Mouse (Mus musculus) adipocyte (in vitro differentiated cells): ENCODE results near the gene Myod1.
A peak's percentile ranks its signal among the peaks of the same experiment; 100 is the strongest.

ENCODE experiments used
- DNase-seq: peaks from one replicate; pipeline ENCODE4 v3.0.0-alpha.2; 2016; ENCODE audit warnings: low spot score

The Myod1 gene

DNA sequence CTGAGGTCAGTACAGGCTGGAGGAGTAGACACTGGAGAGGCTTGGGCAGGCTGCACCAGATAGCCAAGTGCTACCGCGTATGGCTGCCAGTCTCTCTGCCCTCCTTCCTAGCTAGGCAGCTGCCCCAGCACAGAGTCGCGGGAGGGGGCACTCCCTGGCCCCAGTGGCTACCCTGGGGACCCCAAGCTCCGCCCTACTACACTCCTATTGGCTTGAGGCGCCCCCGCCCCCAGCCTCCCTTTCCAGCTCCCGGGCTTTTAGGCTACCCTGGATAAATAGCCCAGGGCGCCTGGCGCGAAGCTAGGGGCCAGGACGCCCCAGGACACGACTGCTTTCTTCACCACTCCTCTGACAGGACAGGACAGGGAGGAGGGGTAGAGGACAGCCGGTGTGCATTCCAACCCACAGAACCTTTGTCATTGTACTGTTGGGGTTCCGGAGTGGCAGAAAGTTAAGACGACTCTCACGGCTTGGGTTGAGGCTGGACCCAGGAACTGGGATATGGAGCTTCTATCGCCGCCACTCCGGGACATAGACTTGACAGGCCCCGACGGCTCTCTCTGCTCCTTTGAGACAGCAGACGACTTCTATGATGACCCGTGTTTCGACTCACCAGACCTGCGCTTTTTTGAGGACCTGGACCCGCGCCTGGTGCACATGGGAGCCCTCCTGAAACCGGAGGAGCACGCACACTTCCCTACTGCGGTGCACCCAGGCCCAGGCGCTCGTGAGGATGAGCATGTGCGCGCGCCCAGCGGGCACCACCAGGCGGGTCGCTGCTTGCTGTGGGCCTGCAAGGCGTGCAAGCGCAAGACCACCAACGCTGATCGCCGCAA is at the start of gene Myod1:
Gene Myod1 (plus strand): TSS at position 303 of the 836 bp plus-strand sequence.
- DNase-seq: no peak

DNA sequence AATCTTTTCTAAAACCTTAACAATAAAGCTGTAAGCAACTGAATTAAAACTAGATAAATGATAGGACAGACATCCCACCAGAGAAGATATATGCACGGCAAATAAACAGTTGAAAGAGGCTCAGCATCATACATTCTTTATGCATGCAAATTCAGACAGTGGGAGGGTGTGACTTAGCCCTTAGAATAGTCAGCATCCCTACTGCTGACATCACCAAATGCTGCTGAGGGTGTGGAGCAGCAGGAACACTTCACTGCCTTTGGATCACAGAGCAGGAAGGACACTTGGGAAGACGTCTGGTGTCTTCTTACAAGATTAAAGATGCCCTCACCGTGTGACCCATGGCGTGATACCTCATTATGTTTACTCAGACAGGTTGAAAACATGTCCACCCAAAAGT is 48.4 kb upstream of the Myod1 start:
- no peak for DNase-seq

DNA sequence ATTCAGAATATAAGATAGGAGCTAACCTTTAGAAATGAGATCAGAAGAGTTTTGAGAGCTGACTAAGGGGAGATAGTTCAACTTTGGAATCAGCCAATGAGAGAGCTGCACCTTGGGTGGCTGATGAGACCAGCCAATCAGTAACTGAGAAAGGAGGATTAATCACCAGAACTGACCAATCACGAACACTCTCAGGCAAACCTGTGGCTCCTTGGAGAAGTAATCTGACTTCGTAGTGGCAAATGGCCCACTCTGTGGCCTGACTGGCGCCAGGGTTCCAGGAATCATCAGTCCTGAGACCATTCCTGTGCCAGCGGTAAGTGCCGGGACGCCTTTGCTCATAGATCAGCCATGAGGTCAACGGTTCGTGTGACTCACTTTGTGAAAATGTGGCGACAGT is 38.9 kb upstream of the Myod1 start:
- DNase-seq: no peak

DNA sequence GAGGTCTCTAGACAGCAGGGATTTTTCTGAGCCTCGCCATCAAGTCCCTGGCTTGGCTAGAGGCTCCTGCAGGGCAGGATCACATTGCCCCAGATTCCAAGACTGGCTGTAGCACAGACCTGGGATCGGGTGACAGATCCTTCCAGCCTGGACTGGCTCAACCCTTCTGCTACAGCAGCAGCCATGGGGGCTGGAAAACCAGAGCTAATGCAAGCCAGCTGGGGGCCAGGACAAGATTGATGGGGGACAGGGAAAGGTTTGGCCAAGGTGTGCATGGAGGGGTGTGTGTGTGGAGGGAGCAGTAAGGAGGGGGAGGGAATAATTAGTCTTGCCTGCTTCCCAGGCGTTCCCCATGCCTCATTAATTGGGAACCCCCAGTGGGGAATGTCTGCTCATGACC is 36.5 kb upstream of the Myod1 start:
- no peak for DNase-seq

DNA sequence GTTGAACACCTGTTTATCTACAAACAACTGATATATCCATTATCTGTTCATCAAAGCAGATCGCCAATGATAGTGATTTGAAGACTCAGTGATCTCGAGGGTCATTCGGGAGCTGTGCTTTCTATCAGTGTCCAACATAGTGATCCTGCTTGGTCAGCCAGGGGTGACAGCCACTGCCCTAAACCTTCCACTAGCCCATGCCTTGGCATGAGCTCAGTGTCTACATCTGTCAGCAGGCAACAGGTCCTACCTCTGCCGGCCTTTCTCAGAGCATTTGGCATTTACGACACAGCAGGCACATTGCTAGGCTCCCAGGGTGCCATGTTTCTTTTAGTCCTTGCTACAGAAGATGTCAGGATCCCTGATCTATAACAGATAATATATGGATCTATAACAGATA is 36.0 kb upstream of the Myod1 start:
- DNase-seq: no peak

DNA sequence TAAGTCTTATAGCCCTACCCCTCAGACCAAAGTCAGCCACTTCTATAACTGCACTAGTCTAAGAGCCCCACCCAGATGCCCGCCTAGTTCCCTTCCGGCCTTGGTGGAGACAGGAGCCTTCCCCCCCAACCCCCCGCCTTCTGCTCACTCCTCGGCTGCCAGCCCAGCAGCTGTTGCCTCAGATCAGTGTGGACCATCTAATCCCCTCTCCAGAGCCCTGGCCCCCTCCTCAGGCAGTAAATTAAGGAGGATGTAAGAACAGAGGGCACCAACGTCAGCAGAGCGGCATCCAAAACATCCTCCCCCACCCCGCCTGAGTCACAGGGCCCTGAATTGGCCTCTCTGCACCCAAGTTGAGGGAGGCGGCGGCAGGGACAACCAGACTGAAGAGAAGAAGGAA is 34.8 kb upstream of the Myod1 start:
- no peak for DNase-seq

DNA sequence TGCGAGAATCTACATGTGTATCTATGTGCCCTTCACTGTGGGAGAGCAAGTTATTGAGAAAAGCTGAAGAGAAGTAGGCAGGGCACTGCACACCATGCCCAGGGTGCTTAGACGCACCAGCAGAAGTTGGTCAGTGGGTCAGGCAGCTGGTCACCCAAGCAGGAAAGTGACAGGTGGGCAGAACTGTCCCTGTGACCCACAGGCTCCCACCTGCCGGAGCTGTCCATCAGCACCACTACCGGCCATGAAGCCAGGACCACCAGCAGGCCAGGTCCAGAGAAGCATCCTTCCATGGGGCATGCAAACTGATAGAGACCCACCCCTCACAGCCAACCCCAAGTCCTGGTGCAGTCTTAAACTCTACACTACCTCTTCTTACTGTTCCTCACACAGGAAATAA is 28.6 kb upstream of the Myod1 start:
- no peak for DNase-seq

DNA sequence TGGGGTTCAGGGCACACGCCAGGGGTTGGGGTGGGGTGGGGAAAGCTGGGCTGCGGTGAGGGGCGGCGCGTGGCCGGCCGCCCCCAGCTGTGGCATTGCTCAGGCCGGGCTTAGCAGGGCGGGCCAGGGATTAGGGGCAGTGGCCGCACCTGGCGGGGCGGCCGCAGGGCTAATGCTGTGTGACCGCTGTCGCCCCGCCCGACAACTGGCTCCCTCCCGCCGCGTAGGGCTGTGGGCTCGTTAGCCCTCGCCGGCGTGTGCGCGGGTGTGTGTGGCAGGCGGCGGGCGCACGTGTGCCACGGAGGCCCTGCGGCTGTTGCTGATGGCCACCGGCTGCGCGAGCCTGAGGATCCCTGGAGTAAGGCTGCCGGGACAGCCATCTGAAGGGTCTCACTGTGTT is 27.5 kb upstream of the Myod1 start:
- DNase-seq: no peak

DNA sequence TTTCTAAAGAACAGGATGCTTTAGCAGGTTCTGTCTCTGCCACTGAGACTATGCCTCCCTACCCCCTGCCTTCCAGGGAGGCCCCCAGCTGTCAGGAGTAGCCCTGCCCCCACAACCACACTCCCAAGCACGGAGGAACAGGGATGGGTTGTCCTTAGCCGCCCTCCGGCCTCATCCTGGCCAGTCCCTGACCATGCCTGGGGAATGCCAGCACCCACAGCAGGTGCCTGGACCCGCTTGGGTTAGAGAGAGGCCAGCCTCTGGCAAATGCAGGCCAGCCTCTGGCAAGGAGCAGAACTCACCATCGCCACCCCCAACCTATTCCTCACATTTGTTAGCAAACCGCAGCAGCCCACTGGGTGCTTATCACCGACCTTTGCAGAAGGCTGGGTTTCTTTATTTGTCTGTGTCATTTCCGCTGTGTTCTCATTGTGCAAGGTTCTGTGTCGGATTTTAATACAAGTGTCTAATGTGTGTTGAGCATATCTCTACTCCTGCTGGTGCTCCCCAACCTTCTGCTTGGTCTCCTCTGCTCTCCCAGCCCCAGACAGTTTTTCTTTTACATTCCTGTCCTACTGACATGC is 26.1 kb upstream of the Myod1 start:
- no peak for DNase-seq

DNA sequence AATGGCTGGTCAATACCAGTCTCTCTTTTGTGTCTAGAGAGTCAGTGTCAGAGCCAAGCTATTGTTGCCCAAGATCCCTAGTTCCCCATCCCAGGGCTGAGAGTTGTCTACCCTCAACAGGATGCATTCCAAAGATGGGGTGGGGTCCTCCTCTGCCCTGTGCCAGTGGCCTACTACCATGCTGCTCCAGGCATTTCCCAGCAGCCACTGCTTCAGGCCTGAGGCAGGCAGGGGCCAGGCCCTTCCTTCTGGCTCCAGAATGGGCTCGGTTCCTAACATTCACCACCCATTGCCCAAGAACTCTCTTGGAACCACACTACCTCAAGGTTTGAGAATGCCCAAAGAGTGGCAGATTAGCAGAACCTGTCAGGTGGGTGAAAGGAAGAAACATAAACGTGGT is 23.5 kb upstream of the Myod1 start:
- no peak for DNase-seq

DNA sequence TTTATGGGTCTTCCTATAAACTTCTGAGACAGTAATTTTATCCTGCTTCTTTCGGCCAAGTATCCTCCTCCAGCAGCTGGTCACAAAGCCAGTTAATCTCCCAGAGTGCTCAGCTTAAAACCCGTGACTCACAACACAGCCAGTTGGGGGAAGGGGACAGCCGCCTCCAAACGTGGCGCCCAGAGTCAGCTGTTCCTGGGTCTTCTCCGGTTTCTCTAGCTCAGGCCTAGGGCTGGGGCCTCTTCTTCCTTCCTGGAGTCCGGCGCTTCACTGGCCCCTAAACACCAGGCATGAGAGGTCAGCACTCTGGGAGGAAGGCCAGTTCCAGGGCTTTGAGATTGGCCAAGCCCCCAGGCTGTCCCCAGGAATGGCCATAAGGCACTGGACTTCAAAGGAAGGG is 23.1 kb upstream of the Myod1 start:
- DNase-seq: no peak

DNA sequence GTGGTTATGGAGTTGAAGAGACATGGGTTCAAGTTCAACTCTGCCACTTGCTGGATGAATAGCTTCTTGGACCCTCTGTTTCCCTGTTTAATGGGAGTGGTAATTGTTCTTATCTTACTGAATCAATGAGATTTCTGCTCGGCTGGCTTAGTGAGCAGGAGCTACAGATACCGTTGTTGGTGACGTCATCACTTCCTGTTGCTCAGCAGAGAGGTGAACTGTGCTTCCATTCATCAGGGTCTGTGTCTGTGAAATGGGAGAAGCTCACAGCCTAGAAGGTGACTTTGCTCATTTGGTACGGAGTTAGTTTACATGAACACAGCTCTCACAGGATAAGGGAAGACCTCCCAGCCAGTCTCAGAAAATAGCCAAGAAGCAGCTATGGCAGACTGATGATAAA is 22.4 kb upstream of the Myod1 start:
- no peak for DNase-seq

DNA sequence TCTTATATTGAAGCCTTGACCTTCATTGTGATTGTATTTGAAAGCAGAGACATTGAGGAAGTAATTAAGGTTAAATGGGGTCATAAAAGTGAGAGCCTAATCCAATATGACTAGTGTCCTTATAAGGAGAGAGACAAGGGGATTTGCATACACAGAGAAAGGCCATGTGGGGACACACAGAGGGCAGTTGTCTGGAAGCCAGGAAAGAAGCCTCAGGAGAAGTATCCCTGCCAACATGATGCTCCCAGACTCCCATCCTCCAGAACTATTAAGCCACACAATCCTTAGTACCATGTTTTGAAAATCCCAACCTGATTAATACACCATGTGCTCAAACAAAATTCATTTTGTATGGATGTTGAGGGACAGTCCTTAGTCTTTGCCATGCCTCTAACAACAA is 14.5 kb upstream of the Myod1 start:
- DNase-seq: no peak

DNA sequence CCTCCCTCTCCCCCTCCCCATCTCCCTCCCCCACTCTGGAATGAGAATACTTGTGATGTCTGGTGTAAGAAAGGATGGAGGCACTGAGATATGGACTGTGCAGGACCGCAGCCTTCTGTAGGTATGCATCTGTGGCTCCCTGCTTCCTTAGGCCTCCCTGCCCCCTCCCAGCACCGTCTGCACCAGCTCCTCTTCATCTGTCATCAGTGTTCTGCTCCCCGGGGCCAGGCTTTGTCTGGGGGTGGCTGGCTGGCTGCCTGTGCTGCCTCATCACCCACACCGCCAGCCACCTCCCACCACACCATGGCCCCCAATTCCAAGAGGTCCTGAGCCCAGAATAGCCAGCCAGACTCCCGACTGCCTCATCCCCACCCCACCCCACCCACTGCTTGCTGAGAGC is 12.1 kb upstream of the Myod1 start:
- DNase-seq: no peak

DNA sequence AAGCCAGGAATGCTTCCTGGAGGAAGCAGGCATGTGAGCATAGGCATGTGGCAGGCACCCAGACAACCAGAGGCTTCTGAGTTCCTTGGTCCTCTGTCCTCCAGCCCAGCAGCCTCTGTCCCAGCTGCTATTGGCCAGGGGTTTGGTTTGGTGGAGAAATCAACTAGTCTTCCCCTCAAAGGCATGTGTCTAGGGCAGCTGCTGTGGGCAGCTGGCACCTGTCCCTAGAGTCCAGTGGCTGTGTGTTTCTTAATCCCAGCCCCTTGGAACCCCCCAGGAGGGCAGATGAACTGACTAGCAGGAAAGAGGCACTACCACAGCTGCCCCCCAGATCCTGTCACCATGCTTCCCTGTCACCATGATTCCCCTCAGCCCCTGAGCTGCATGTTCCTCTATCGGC is 10.5 kb upstream of the Myod1 start:
- DNase-seq: no peak

DNA sequence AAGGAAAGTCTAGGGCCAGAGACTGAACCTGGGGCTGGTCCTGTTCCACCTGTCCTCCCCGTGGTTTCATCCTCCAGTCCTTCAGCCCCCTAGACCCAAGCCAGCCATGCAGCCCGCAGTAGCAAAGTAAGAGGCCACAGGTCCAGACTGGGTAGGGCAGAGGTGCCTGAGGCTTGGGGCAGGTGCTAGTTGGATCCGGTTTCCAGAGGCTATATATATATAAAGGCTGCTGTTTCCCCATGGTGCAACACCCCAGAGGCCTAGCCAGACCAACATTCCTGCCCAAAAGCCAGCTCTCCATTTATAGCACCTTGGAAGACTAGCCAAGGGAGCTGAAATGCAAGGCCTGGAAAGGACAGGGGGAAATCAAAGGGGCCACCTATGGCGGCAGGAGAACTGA is 5.2 kb upstream of the Myod1 start:
- DNase-seq: no peak

DNA sequence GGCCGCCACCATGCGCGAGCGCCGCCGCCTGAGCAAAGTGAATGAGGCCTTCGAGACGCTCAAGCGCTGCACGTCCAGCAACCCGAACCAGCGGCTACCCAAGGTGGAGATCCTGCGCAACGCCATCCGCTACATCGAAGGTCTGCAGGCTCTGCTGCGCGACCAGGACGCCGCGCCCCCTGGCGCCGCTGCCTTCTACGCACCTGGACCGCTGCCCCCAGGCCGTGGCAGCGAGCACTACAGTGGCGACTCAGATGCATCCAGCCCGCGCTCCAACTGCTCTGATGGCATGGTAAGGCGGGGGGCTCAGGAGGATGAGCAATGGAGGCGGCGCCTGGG is 703 bp downstream of the Myod1 start:
- DNase-seq: no peak

DNA sequence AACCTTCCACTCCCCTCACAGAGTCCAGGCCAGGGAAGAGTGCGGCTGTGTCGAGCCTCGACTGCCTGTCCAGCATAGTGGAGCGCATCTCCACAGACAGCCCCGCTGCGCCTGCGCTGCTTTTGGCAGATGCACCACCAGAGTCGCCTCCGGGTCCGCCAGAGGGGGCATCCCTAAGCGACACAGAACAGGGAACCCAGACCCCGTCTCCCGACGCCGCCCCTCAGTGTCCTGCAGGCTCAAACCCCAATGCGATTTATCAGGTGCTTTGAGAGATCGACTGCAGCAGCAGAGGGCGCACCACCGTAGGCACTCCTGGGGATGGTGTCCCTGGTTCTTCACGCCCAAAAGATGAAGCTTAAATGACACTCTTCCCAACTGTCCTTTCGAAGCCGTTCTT is 1.8 kb downstream of the Myod1 start:
- no peak for DNase-seq

DNA sequence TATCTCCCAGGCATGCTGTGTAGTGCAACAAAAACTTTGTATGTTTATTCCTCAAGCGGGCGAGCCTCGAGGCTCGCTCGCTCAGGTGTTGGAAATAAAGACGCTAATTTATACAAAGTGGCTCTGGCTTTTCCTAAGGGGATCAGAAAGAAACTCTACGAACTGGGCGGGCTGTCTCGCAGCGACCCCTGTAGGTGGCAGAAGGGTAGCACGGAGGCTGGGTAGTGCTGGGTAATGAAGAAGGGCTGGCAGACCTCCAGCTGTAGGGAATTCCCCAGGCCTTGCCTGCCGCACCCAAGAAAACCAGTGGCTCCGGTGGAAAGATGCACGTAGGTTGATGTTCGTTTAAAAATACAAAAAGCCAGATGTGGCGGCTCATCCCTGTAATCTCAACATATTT is 2.7 kb downstream of the Myod1 start:
- no peak for DNase-seq

DNA sequence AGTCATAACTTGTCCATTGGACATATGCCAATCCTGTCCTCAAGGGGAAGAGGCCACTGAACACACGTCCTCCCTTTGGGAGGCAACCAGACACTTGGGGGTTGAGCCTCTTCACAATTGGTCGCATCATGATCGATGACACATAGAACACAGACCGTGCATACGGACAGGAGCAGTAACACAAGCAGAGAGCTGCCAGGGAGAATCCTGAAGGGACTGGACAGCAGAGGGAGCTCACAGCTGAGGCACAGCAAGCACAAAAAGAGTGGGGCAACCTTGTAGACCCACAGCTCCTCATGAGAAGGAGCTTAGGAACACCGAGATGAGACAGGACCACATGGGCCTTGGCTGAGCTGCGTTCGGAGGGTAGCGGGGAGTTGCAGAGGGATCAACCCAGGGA is 4.4 kb downstream of the Myod1 start:
- DNase-seq: no peak

DNA sequence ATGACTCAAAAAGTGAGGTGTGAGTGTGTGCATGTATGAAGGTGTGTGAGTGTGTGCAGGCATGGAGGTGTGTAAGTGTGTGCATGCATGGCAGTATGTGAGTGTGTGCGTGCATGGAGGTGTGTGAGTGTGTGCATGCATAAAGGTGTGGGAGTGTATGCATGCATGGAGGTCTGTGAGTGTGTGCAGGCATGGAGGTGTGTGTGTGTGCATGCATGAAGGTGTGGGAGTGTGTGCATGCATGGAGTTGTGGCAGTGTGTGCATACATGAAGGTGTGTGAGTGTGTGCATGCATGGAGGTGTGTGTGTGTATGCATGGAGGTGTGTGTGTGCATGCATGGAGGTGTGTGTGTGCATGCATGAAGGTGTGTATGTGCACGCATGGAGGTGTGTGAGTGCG is 11.2 kb downstream of the Myod1 start:
- DNase-seq: no peak

DNA sequence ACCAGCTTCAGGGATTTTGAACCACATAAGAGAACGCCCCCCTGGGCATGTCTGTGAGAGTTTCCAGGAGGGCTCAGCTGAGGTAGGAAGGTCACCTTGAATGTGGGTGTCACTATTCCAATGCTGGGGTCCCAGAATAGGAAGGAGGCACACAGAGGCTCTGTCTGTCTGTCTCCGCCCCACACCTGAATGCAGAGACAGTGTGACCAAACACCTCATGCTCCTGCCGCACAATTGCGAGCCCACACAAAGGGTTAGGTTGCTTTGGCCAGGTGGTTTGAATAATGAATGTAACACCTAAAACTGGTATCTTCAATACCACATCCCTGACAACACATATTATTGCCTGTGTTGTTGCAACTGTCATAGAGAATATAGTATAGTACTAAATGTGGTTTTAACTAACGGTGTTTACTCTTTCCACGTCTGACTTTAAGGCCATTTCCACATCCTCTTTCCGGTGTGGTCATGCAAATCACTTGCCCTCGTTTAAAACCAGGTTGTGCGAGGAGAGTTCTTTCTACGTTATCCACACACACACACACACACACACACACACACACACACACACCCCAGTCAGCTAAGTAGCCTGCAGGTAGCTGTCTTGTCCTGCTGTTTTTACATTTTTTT is 13.3 kb downstream of the Myod1 start:
- no peak for DNase-seq

DNA sequence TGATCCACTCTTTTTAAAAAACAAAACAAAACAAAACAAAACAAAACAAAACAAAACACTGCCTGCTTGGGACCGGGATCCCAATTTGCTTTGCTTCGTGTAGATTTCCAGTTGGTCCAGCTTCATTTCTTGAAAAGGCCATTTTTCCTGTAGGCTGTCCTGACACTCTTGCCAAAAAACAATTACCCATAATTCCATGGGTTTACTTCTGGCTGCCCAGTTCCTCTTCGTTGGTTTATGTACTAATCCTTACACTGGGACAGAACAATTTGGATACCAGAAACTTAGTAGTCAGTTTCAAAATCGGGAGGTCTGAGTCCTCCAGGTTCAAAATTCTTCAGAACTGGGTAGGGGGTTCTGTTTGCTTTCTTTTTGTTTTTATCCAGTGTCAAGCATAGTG is 14.0 kb downstream of the Myod1 start:
- peak; percentile 14 for DNase-seq

DNA sequence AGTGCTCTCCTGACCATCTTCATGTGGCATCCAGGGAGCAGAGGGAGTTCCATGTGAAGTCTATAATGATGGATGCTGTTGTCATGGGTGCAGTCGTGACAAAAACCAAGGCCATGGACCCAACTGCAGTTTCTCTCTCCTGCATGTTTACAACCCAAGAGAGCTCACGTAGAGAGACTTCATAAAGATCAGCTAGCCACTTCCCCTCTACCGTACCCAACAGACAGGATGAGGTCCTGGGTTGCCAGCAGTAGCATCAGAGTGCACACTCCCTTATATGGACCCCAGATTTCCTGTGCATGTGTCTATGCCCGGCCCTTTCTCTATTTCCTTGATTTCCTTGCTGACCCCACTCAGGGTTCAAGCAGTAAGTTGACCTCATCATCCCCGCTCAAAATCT is 15.4 kb downstream of the Myod1 start:
- no peak for DNase-seq
